In genomic region chr1:132012861-132013260, GRCm38 (mm10) we compare ENCODE assay signal across 23 mouse cellular contexts. TPM values are rescaled to one million over a fixed set of nuclear protein-coding genes. Genes with fewer than 3 reads are reported as not detected.
"Had no signal": no experiment of that assay in that cellular context is flagged by ENCODE, and none has a peak within 500 bp of the region (broad histone marks: within the 10 kb centered on the region; RNA-seq: fewer than 3 reads in every experiment).

No protein-coding gene starts in this region.

- H3K4me2 ChIP-seq: limb, embryonic 13.5 days; liver, embryonic 13.5 days; lung, embryonic 14.5 days; midbrain, embryonic 13.5 days; neural tube, embryonic 13.5 days; stomach, embryonic 15.5 days had no signal

- H3K4me3 ChIP-seq: limb, embryonic 10.5 days; limb, embryonic 13.5 days; liver, embryonic 13.5 days; megakaryocyte, embryonic 14.5 days; midbrain, embryonic 10.5 days; midbrain, embryonic 13.5 days; myocyte; neural tube, embryonic 13.5 days; stomach, embryonic 15.5 days had no signal

- H3K9me3 ChIP-seq: limb, embryonic 10.5 days; limb, embryonic 13.5 days; liver, embryonic 13.5 days; megakaryocyte, embryonic 14.5 days; midbrain, embryonic 10.5 days; midbrain, embryonic 13.5 days; neural tube, embryonic 13.5 days; stomach, embryonic 15.5 days had no signal

- H3K27ac ChIP-seq: kidney, postnatal 0 days; limb, embryonic 10.5 days; limb, embryonic 13.5 days; macrophage; midbrain, embryonic 10.5 days; midbrain, embryonic 13.5 days; neural tube, embryonic 13.5 days; stomach, embryonic 15.5 days had no signal

- DNase-seq: kidney, adult 18-20 months; kidney, adult 9 months; kidney, postnatal 25 days; liver, embryonic 13.5 days; lung, embryonic 14.5 days; retina, postnatal 1 day; right cerebral cortex, postnatal 25 days; thymus, postnatal 25 days had no signal

- H3K9ac ChIP-seq: limb, embryonic 13.5 days; liver, embryonic 13.5 days; lung, embryonic 14.5 days; midbrain, embryonic 13.5 days; neural tube, embryonic 13.5 days; stomach, embryonic 15.5 days had no signal

- H3K27me3 ChIP-seq: limb, embryonic 13.5 days; liver, embryonic 13.5 days; megakaryocyte, embryonic 14.5 days; midbrain, embryonic 13.5 days; neural tube, embryonic 13.5 days; stomach, embryonic 15.5 days had no signal

- ATAC-seq: intestine, embryonic 16.5 days; lung, postnatal 0 days; midbrain, embryonic 13.5 days; midbrain, embryonic 16.5 days had no signal

RNA-seq across cellular contexts. Expression of gene Slc45a3, which starts 50.1 kb away (rescaled TPM):
- total RNA-seq: monocyte, adult 5-6 weeks; neutrophil, adult 5-6 weeks had no signal
